Comparison of ENCODE assay signal across 10 mouse cellular contexts in genomic region chr1:84622978-84623554, GRCm38 (mm10).
DNase-seq lines count a peak whose midpoint lies in the region; ATAC-seq and TF ChIP-seq lines count a peak whose summit lies in the region.
"Had no signal": no experiment of that assay in that cellular context is flagged by ENCODE, and none has a peak within 500 bp of the region (broad histone marks: within the 10 kb centered on the region; RNA-seq: fewer than 3 reads in every experiment).

No protein-coding gene starts in this region.

- peaks cover 3% of the 10 kb centered on the region; the same call in 1 of the 2 replicates for H3K4me1 ChIP-seq in heart, embryonic 11.5 days (ENCODE audit: control insufficient read depth, insufficient read depth, low read length)
- peaks cover 35% of the 10 kb centered on the region for H3K4me1 ChIP-seq in forebrain, embryonic 12.5 days
- H3K4me1 ChIP-seq in midbrain, postnatal 0 days (ENCODE audit: insufficient read depth, low read length), result peaks cover 11% of the 10 kb centered on the region; the same call in 1 of the 2 replicates
- no peaks in the 10 kb centered on the region for H3K4me1 ChIP-seq in intestine, embryonic 16.5 days (ENCODE audit: control insufficient read depth, insufficient read depth, low read length)

- H3K27me3 ChIP-seq in heart, embryonic 11.5 days (ENCODE audit: control insufficient read depth, insufficient read depth, low read length), result no peaks in the 10 kb centered on the region
- no peaks in the 10 kb centered on the region for H3K27me3 ChIP-seq in forebrain, embryonic 12.5 days
- no peaks in the 10 kb centered on the region for H3K27me3 ChIP-seq in midbrain, postnatal 0 days (ENCODE audit: insufficient read depth, low read length)
- no peaks in the 10 kb centered on the region for H3K27me3 ChIP-seq in intestine, embryonic 16.5 days (replicated peaks; ENCODE audit: control insufficient read depth, insufficient read depth, low read length)

- TF ChIP-seq CTCF in midbrain, postnatal 0 days (IDR thresholded peaks at IDR 0.05), result peak; percentile 55

- no peaks in the 10 kb centered on the region for H3K36me3 ChIP-seq in heart, embryonic 11.5 days (ENCODE audit: control insufficient read depth, insufficient read depth, low read length)
- no peaks in the 10 kb centered on the region for H3K36me3 ChIP-seq in forebrain, embryonic 12.5 days (replicated peaks)
- no peaks in the 10 kb centered on the region for H3K36me3 ChIP-seq in midbrain, postnatal 0 days (ENCODE audit: insufficient read depth, low read length)
- H3K36me3 ChIP-seq in intestine, embryonic 16.5 days (ENCODE audit: control insufficient read depth, insufficient read depth, low read length), result no peaks in the 10 kb centered on the region

- H3K9me3 ChIP-seq in heart, embryonic 11.5 days (replicated peaks; ENCODE audit: control insufficient read depth, low read length), result no peaks in the 10 kb centered on the region
- H3K9me3 ChIP-seq in forebrain, embryonic 12.5 days, result no peaks in the 10 kb centered on the region
- no peaks in the 10 kb centered on the region for H3K9me3 ChIP-seq in midbrain, postnatal 0 days (ENCODE audit: low read length)
- no peaks in the 10 kb centered on the region for H3K9me3 ChIP-seq in intestine, embryonic 16.5 days (ENCODE audit: control insufficient read depth, low read length)

- H3K9ac ChIP-seq in heart, embryonic 11.5 days (ENCODE audit: low read depth, low read length), result no peak overlapping the region
- no peak overlapping the region for H3K9ac ChIP-seq in forebrain, embryonic 12.5 days
- H3K9ac ChIP-seq in midbrain, postnatal 0 days (replicated peaks; ENCODE audit: low read length, poor library complexity, severe bottlenecking), result no peak overlapping the region
- no peak overlapping the region for H3K9ac ChIP-seq in intestine, embryonic 16.5 days (ENCODE audit: low read depth, low read length)

- no peak overlapping the region for H3K27ac ChIP-seq in heart, embryonic 11.5 days (ENCODE audit: low read depth, low read length)
- H3K27ac ChIP-seq in forebrain, embryonic 12.5 days, result no peak overlapping the region
- H3K27ac ChIP-seq in midbrain, postnatal 0 days (ENCODE audit: low read depth, low read length), result no peak overlapping the region
- no peak overlapping the region for H3K27ac ChIP-seq in intestine, embryonic 16.5 days (ENCODE audit: low read length)

- WGBS in heart, embryonic 11.5 days (ENCODE audit: insufficient replicate concordance), result 17% methylated on average over 12 of the region's 12 CpGs
- WGBS in forebrain, embryonic 12.5 days, result 17% methylated on average over 11 of the region's 12 CpGs
- WGBS in midbrain, postnatal 0 days, result 35% methylated on average over 11 of the region's 12 CpGs
- WGBS in intestine, embryonic 16.5 days, result 34% methylated on average over 10 of the region's 12 CpGs

- no peak for DNase-seq in heart, postnatal 14 days
- DNase-seq in WW6 (ENCODE audit: low read depth, low spot score), result peak; percentile 13
- no peak for DNase-seq in midbrain, postnatal 0 days (ENCODE audit: low spot score)
- no peak for DNase-seq in spleen, adult 12 weeks (ENCODE audit: low spot score)
- no peak for DNase-seq in thymus, postnatal 36 days
- DNase-seq: gastrocnemius, postnatal 36 days; kidney, adult 8-10 months had no signal

- H3K4me2 ChIP-seq in heart, embryonic 11.5 days, result peak overlapping the region; percentile 29
- H3K4me2 ChIP-seq in forebrain, embryonic 12.5 days, result no peak overlapping the region
- H3K4me2 ChIP-seq in midbrain, postnatal 0 days (ENCODE audit: low read depth, low read length, poor library complexity, severe bottlenecking), result no peak overlapping the region
- no peak overlapping the region for H3K4me2 ChIP-seq in intestine, embryonic 16.5 days (ENCODE audit: low read depth, low read length)

- intact Hi-C loops in heart, postnatal 14 days (cut with DNase I), result no loop called here

- ATAC-seq in heart, embryonic 11.5 days (replicated peaks; ENCODE audit: insufficient number of reproducible peaks, low FRiP score, low TSS enrichment), result peak; percentile 52; the same call in 1 of the 2 replicates
- ATAC-seq in forebrain, embryonic 12.5 days (ENCODE audit: low FRiP score), result peak; percentile 39; the same call in 1 of the 2 replicates
- no peak for ATAC-seq in midbrain, postnatal 0 days (ENCODE audit: low FRiP score)
- ATAC-seq in intestine, embryonic 16.5 days, result no peak

- H3K4me3 ChIP-seq in heart, embryonic 11.5 days (ENCODE audit: low read depth, low read length), result no peak overlapping the region
- no peak overlapping the region for H3K4me3 ChIP-seq in forebrain, embryonic 12.5 days (replicated peaks)
- H3K4me3 ChIP-seq in midbrain, postnatal 0 days (ENCODE audit: low read depth, low read length), result no peak overlapping the region
- H3K4me3 ChIP-seq in intestine, embryonic 16.5 days (ENCODE audit: low read length), result no peak overlapping the region

Comparison
In these comparisons a context has a peak if more than half of its experiments do, and no peak if none do; other contexts are left out.
1. ATAC-seq: peak in heart, embryonic 11.5 days (single experiment) and forebrain, embryonic 12.5 days (single experiment); none in midbrain, postnatal 0 days (single experiment) and intestine, embryonic 16.5 days (single experiment).